Mouse (Mus musculus): Measurements from ENCODE around the gene Sapcd1. TPM values are rescaled to one million over a fixed set of nuclear protein-coding genes. Genes with fewer than 3 reads are reported as not detected.
"Not testable (repeated sequence)": the region's sequence is repeated elsewhere in the genome, so short reads cannot be mapped to it uniquely, and the experiment has no call there.

Sapcd1 gene
- total and polyA plus RNA-seq, 3 experiments: 94.1 to 142 (median 105) TPM

DNA sequence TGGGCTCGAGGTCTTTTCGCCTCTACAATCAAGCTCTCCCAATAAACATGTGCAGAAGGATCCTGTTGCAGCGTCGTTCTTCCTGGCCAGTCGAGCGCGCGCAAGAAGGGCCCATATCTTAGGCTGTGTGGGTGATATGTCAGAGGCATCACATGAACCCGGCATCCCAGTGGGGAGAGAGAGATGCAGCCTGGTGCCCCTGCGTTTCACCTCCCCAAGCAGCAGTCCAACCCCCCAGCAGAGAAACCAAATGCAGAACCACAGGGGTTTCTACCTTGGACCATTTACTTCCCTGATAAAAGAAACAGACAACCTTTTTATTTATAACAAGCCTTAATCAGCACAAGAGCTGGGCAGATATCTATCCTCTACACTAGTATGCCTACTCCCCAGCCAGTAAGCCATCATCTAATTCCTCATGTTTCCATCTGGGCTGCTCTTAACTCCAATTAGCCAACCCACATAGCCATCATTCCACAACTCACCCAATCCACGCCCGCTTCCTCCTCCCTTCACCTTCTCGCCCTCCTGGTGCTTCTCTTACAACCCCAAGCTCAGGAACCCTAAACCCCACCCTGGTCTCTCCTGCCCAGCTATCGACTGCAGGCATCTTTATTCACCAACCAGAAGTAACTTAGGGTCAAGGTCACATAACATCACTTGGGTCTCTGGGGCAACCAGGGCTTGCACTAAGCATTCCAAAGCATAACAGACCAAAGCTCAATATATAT, 31.2 kb downstream of the Sapcd1 start:
- Histone ChIP-seq H3K4me1 (ENCODE audit: control insufficient read depth in 1 of 2, insufficient read depth in 2 of 2) (peaks cover 4 to 5% of the 10 kb centered on the region in 2 experiments; a peak in 1 of 4 replicates), H3K4me3 (replicated peaks in 1 of 3; ENCODE audit: low read depth in 2 of 3, low read length in 2 of 3, poor library complexity in 1 of 3) (peak overlapping the region in 1 of 3 experiments; percentile 59), H3K9ac (ENCODE audit: insufficient read depth, low read depth) (no peak overlapping the region), H3K4me2 (ENCODE audit: insufficient read depth, low read depth, poor library complexity, severe bottlenecking) (no peak overlapping the region), H3K27me3 (replicated peaks) (no peaks in the 10 kb centered on the region), H3K79me2 (replicated peaks; ENCODE audit: control insufficient read depth, extremely low read depth, insufficient read depth, poor library complexity, severe bottlenecking) (no peaks in the 10 kb centered on the region), H3K27ac (ENCODE audit: insufficient read depth, low read depth) (no peak overlapping the region), H3K9me3 (replicated peaks; ENCODE audit: low read length) (peaks cover 36% of the 10 kb centered on the region), H3K36me3 (replicated peaks in 1 of 2; ENCODE audit: control insufficient read depth in 1 of 2, insufficient read depth in 1 of 2, low read length in 1 of 2) (peaks cover 46 to 58% of the 10 kb centered on the region in 2 experiments)
- dilution Hi-C loops (cut with MboI; ENCODE audit: extremely low pct_ligation_motif_present, extremely low pct_unique_long_range_greater_than_20kb, low sequenced_read_pairs): no loop called here
- DNase-seq (ENCODE audit: extremely low read depth): no peak
- TF ChIP-seq POLR2AphosphoS2 (IDR thresholded peaks at IDR 0.05; ENCODE audit: low read depth, low read length) (peak; percentile 88), ZMIZ1 (IDR thresholded peaks at IDR 0.05; ENCODE audit: low read depth, low read length) (no peak; the same call in 1 of the 2 replicates), MEF2A (IDR thresholded peaks at IDR 0.05; ENCODE audit: borderline replicate concordance, low read depth, low read length) (no peak), POLR2A (IDR thresholded peaks at IDR 0.05; ENCODE audit: low read depth, low read length) (peak; percentile 71), CHD2 (IDR thresholded peaks at IDR 0.05; ENCODE audit: low read length) (peak; percentile 0; the same call in 1 of the 2 replicates), ELF1 (IDR thresholded peaks at IDR 0.05; ENCODE audit: low read depth, low read length) (no peak)
- in situ Hi-C loops (cut with MboI; ENCODE audit: low pct_ligation_motif_present, low pct_unique_long_range_greater_than_20kb, low sequenced_read_pairs): no loop called here

DNA sequence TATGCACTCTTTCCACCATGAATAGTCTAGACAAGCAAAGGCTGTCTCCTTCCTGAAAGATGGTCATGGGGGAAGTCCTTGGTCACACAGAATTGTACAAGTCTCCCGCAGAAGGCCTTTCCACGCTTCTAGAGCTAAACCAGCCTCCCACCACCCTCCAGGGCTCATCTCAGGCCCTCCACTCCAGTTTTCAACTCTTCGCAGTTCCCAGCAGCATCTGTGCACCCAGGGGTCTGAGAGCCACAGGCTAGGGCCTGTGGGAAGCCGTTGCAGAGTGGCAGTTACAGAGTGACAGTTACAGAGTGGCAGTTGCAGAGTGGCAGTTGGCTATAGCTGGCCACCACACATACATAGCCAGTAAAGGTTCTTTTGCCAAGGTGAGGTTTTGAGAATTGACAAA, 31.9 kb downstream of the Sapcd1 start:
- peaks cover 36% of the 10 kb centered on the region for H3K9me3 ChIP-seq (replicated peaks; ENCODE audit: low read length)
- H3K27me3 ChIP-seq (replicated peaks); DNase-seq (ENCODE audit: extremely low read depth); H3K27ac ChIP-seq (ENCODE audit: insufficient read depth, low read depth); in situ Hi-C loops (cut with MboI; ENCODE audit: low pct_ligation_motif_present, low pct_unique_long_range_greater_than_20kb, low sequenced_read_pairs); H3K9ac ChIP-seq (ENCODE audit: insufficient read depth, low read depth); H3K4me1 ChIP-seq (ENCODE audit: control insufficient read depth in 1 of 2, insufficient read depth in 2 of 2); dilution Hi-C loops (cut with MboI; ENCODE audit: extremely low pct_ligation_motif_present, extremely low pct_unique_long_range_greater_than_20kb, low sequenced_read_pairs); H3K4me3 ChIP-seq (replicated peaks in 1 of 3; ENCODE audit: low read depth in 2 of 3, low read length in 2 of 3, poor library complexity in 1 of 3); H3K4me2 ChIP-seq (ENCODE audit: insufficient read depth, low read depth, poor library complexity, severe bottlenecking); H3K79me2 ChIP-seq (replicated peaks; ENCODE audit: control insufficient read depth, extremely low read depth, insufficient read depth, poor library complexity, severe bottlenecking): not testable (repeated sequence)
- peak; percentile 48 for TF ChIP-seq POLR2A (IDR thresholded peaks at IDR 0.05; ENCODE audit: low read depth, low read length)
- peaks cover 52 to 65% of the 10 kb centered on the region in 2 experiments for H3K36me3 ChIP-seq (replicated peaks in 1 of 2; ENCODE audit: control insufficient read depth in 1 of 2, insufficient read depth in 1 of 2, low read length in 1 of 2)

DNA sequence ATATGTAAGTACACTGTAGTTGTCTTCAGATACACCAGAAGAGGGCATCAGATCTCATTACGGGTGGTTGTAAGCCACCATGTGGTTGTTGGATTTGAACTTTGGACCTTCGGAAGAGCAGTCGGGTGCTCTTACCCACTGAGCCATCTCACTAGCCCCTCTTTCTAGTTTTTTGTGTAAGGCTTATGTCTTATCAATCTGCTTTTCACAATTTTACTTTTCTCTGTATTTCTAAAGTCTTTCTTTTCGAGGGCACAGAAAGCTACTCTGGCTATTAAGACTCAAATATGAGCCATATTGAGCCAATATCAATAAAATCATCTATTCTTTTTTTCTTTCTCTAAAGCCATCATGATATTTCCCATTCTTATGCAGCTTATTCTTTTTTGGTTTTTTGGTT, 32.6 kb downstream of the Sapcd1 start:
- H3K9ac ChIP-seq (ENCODE audit: insufficient read depth, low read depth); in situ Hi-C loops (cut with MboI; ENCODE audit: low pct_ligation_motif_present, low pct_unique_long_range_greater_than_20kb, low sequenced_read_pairs); dilution Hi-C loops (cut with MboI; ENCODE audit: extremely low pct_ligation_motif_present, extremely low pct_unique_long_range_greater_than_20kb, low sequenced_read_pairs); H3K4me1 ChIP-seq (ENCODE audit: control insufficient read depth in 1 of 2, insufficient read depth in 2 of 2); H3K27ac ChIP-seq (ENCODE audit: insufficient read depth, low read depth); H3K4me3 ChIP-seq (replicated peaks in 1 of 3; ENCODE audit: low read depth in 2 of 3, low read length in 2 of 3, poor library complexity in 1 of 3); H3K27me3 ChIP-seq (replicated peaks); H3K4me2 ChIP-seq (ENCODE audit: insufficient read depth, low read depth, poor library complexity, severe bottlenecking); H3K79me2 ChIP-seq (replicated peaks; ENCODE audit: control insufficient read depth, extremely low read depth, insufficient read depth, poor library complexity, severe bottlenecking); DNase-seq (ENCODE audit: extremely low read depth): not testable (repeated sequence)
- H3K9me3 ChIP-seq (replicated peaks; ENCODE audit: low read length): peaks cover 36% of the 10 kb centered on the region
- H3K36me3 ChIP-seq (replicated peaks in 1 of 2; ENCODE audit: control insufficient read depth in 1 of 2, insufficient read depth in 1 of 2, low read length in 1 of 2): peaks cover 58 to 72% of the 10 kb centered on the region in 2 experiments
